Mouse (Mus musculus) CH12.LX (cell line): ENCODE results near the gene Mvp. TPM values are rescaled to one million over a fixed set of nuclear protein-coding genes. Genes with fewer than 3 reads are reported as not detected.

Experiments
- DNase-seq: peaks from one replicate; pipeline ENCODE4 v3.0.0-alpha.2; 2013; ENCODE audit errors: extremely low read depth
- H3K27ac ChIP-seq: 2 replicates; pipeline ENCODE4 v1.5.1; 2012; ENCODE audit warnings: low read depth, mild to moderate bottlenecking, control low read depth, moderate library complexity; ENCODE audit not compliant: insufficient read depth
- H3K27me3 ChIP-seq: replicated peaks from 2 replicates; pipeline ENCODE3; 2012; ENCODE audit warnings: inconsistent platforms
- H3K36me3 ChIP-seq, 2 experiments: replicated peaks in 1 of 2; 2 replicates each; pipeline versions ENCODE3 to v1.6.1; 2012; ENCODE audit warnings: inconsistent platforms in 1 of 2, low read length in 1 of 2, mild to moderate bottlenecking in 1 of 2, mixed read lengths in 1 of 2, moderate library complexity in 1 of 2; ENCODE audit not compliant: control insufficient read depth in 1 of 2, insufficient read depth in 1 of 2
- H3K4me1 ChIP-seq, 2 experiments: 2 replicates each; pipeline ENCODE4 v1.6.1; 2012; ENCODE audit warnings: inconsistent platforms in 1 of 2, moderate library complexity in 1 of 2; ENCODE audit not compliant: insufficient read depth in 2 of 2, control insufficient read depth in 1 of 2
- H3K4me2 ChIP-seq: 2 replicates; pipeline ENCODE4 v1.6.1; 2012; ENCODE audit warnings: low read depth, mild to moderate bottlenecking, control low read depth; ENCODE audit not compliant: poor library complexity, insufficient read depth, severe bottlenecking
- H3K4me3 ChIP-seq, 3 experiments: fragments of 150-350 bp in 1 of 3; sonication (generic) in 1 of 3; replicated peaks in 1 of 3; 2 replicates each; pipeline versions ENCODE3 to v1.5.1; 2011 to 2012; ENCODE audit warnings: low read depth in 2 of 3, low read length in 2 of 3, mild to moderate bottlenecking in 2 of 3, moderate library complexity in 2 of 3, control low read depth in 1 of 3, improper control_type of control experiment in 1 of 3, inconsistent platforms in 1 of 3, mixed read lengths in 1 of 3; ENCODE audit not compliant: poor library complexity in 1 of 3
- H3K79me2 ChIP-seq: replicated peaks from 2 replicates; pipeline ENCODE4 v1.6.1; 2012; ENCODE audit warnings: mild to moderate bottlenecking, moderate library complexity; ENCODE audit not compliant: control insufficient read depth, poor library complexity, insufficient read depth, severe bottlenecking; ENCODE audit errors: extremely low read depth
- H3K9ac ChIP-seq: 2 replicates; pipeline ENCODE4 v1.6.1; 2012; ENCODE audit warnings: low read depth, mild to moderate bottlenecking, control low read depth, moderate library complexity; ENCODE audit not compliant: insufficient read depth
- H3K9me3 ChIP-seq: replicated peaks from 2 replicates; pipeline ENCODE3; 2012; ENCODE audit warnings: low read length, inconsistent platforms, mixed read lengths
- CHD2 ChIP-seq: IDR thresholded peaks from 2 replicates; pipeline ENCODE4 v1.6.1; 2011; ENCODE audit warnings: low read length, improper control_type of control experiment
- E2F4 ChIP-seq: IDR thresholded peaks from 2 replicates; pipeline ENCODE4 v1.6.1; 2011; ENCODE audit warnings: low read depth, low read length, improper control_type of control experiment; ENCODE audit not compliant: insufficient replicate concordance
- ELF1 ChIP-seq: IDR thresholded peaks from 2 replicates; pipeline ENCODE4 v1.6.1; 2014; ENCODE audit warnings: low read depth, mild to moderate bottlenecking, inconsistent platforms, low read length, improper control_type of control experiment
- ETS1 ChIP-seq: conservative IDR thresholded peaks from 2 replicates; pipeline ENCODE4 v1.6.1; 2012; ENCODE audit warnings: low read depth, mild to moderate bottlenecking, inconsistent platforms, low read length, improper control_type of control experiment, moderate library complexity
- GABPA ChIP-seq: IDR thresholded peaks from 2 replicates; pipeline ENCODE4 v1.6.1; 2012; ENCODE audit warnings: low read depth, low read length, improper control_type of control experiment, inconsistent platforms; ENCODE audit not compliant: insufficient replicate concordance
- HCFC1 ChIP-seq: IDR thresholded peaks from 2 replicates; pipeline ENCODE4 v1.6.1; 2012; ENCODE audit warnings: low read depth, mild to moderate bottlenecking, inconsistent platforms, low read length, improper control_type of control experiment
- IRF4 ChIP-seq: IDR thresholded peaks from 2 replicates; pipeline ENCODE4 v1.6.1; 2014; ENCODE audit warnings: low read depth, mild to moderate bottlenecking, inconsistent platforms, low read length, improper control_type of control experiment
- KAT2A ChIP-seq: IDR thresholded peaks from 2 replicates; pipeline ENCODE4 v1.6.1; 2012; ENCODE audit warnings: low read length, improper control_type of control experiment, inconsistent platforms; ENCODE audit not compliant: insufficient replicate concordance
- MAX ChIP-seq: IDR thresholded peaks from 2 replicates; pipeline ENCODE4 v1.6.1; 2011; ENCODE audit warnings: low read length, improper control_type of control experiment
- MAZ ChIP-seq: IDR thresholded peaks from 2 replicates; pipeline ENCODE4 v1.6.1; 2012; ENCODE audit warnings: low read depth, mild to moderate bottlenecking, inconsistent platforms, low read length, improper control_type of control experiment, moderate library complexity
- MEF2A ChIP-seq: IDR thresholded peaks from 2 replicates; pipeline ENCODE4 v1.6.1; 2014; ENCODE audit warnings: low read depth, mild to moderate bottlenecking, inconsistent platforms, low read length, improper control_type of control experiment, borderline replicate concordance
- MYC ChIP-seq: IDR thresholded peaks from 2 replicates; pipeline ENCODE4 v1.6.1; 2011; ENCODE audit warnings: low read depth, mild to moderate bottlenecking, improper control_type of control experiment, low read length
- NELFE ChIP-seq: IDR thresholded peaks from 2 replicates; pipeline ENCODE4 v1.6.1; 2011; ENCODE audit warnings: low read depth, low read length, improper control_type of control experiment
- NRF1 ChIP-seq: IDR thresholded peaks from 2 replicates; pipeline ENCODE4 v1.6.1; 2014; ENCODE audit warnings: low read depth, mild to moderate bottlenecking, inconsistent platforms, low read length, improper control_type of control experiment, moderate library complexity
- POLR2A ChIP-seq: IDR thresholded peaks from 2 replicates; pipeline ENCODE4 v1.6.1; 2011; ENCODE audit warnings: low read depth, mild to moderate bottlenecking, improper control_type of control experiment, low read length
- POLR2AphosphoS2 ChIP-seq: IDR thresholded peaks from 2 replicates; pipeline ENCODE4 v1.6.1; 2011; ENCODE audit warnings: low read depth, low read length, improper control_type of control experiment
- RAD21 ChIP-seq: IDR thresholded peaks from 2 replicates; pipeline ENCODE4 v1.6.1; 2011; ENCODE audit warnings: low read depth, mild to moderate bottlenecking, low read length, improper control_type of control experiment, moderate library complexity
- SIN3A ChIP-seq: IDR thresholded peaks from 2 replicates; pipeline ENCODE4 v1.6.1; 2012; ENCODE audit warnings: low read length, improper control_type of control experiment, inconsistent platforms
- TBP ChIP-seq: conservative IDR thresholded peaks from 2 replicates; pipeline ENCODE4 v1.6.1; 2011; ENCODE audit warnings: low read depth, low read length, improper control_type of control experiment
- TCF12 ChIP-seq: IDR thresholded peaks from 2 replicates; pipeline ENCODE4 v1.6.1; 2014; ENCODE audit warnings: low read depth, mild to moderate bottlenecking, inconsistent platforms, low read length, improper control_type of control experiment
- USF1 ChIP-seq: IDR thresholded peaks from 2 replicates; pipeline ENCODE4 v1.6.1; 2014; ENCODE audit warnings: low read depth, mild to moderate bottlenecking, inconsistent platforms, low read length, improper control_type of control experiment
- USF2 ChIP-seq: conservative IDR thresholded peaks from 2 replicates; pipeline ENCODE4 v1.6.1; 2011; ENCODE audit warnings: low read depth, low read length, improper control_type of control experiment
- ZMIZ1 ChIP-seq: IDR thresholded peaks from 2 replicates; pipeline ENCODE4 v1.6.1; 2012; ENCODE audit warnings: low read depth, mild to moderate bottlenecking, inconsistent platforms, low read length, improper control_type of control experiment
- dilution Hi-C: fragments of 300-500 bp; cut with MboI; formaldehyde crosslinking; loops from 2 replicates; pipeline ENCODE4 v1.14.3; 2020; ENCODE audit warnings: low sequenced_read_pairs; ENCODE audit not compliant: extremely low pct_unique_long_range_greater_than_20kb, extremely low pct_ligation_motif_present
- in situ Hi-C: fragments of 300-500 bp; cut with MboI; formaldehyde crosslinking; loops from 3 replicates; pipeline ENCODE4 v1.14.3; 2019; ENCODE audit warnings: low sequenced_read_pairs, low pct_ligation_motif_present, low pct_unique_long_range_greater_than_20kb, mixed read lengths
- polyA plus RNA-seq: library from polyadenylated mRNA; unstranded; fragments of >175 nt; gene quantifications from 2 replicates; pipeline ENCODE4 v1.2.1, GENCODE M21; 2012; ENCODE audit warnings: low read depth; ENCODE audit not compliant: insufficient read length
- total RNA-seq, 2 experiments: library from RNA; depleted of rRNA; stranded (reverse); fragments of 300-350 nt in 1 of 2; fragments of >200 nt in 1 of 2; gene quantifications; 2 replicates each; pipeline ENCODE4 v1.2.3; 2012 to 2014

Mvp gene
- total and polyA plus RNA-seq, 3 experiments, result 33.3 to 53.7 (median 52.1) TPM

DNA sequence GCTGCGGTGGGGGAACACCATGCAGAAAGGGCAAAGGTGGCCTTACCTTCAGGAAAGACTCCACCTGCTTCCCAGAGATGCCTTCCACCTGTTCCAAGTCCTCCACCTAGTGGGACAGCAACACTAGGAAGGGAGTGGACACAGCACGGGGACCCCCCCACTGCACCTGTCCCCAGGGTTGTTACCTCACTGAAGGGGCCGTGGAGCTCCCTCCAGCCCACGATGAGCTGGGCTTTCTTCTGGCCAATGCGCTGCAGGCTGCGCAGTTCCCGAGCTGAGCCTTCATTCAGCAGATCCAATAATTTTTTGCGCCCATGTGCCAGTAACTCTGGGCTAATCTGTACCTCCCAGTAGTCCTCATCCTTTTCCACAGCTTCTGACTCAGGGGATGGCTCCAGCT is 13.5 kb upstream of the Mvp start:
- in situ Hi-C loops, result no loop called here
- Histone ChIP-seq H3K79me2 (peaks cover 22% of the 10 kb centered on the region), H3K27ac (peak overlapping the region; percentile 84), H3K4me2 (peak overlapping the region; percentile 72), H3K36me3 (peaks cover 47 to 74% of the 10 kb centered on the region in 2 experiments)
- dilution Hi-C loops, result no loop called here
- TF ChIP-seq NRF1, result no peak
- TF ChIP-seq, all 38 proteins: peak for 0
- no peak for DNase-seq
- no peaks in the 10 kb centered on the region for H3K9me3 ChIP-seq
- peak overlapping the region; percentile 58 to 80 (median 71) for H3K4me3 ChIP-seq
- peaks cover 14 to 23% of the 10 kb centered on the region in 2 experiments for H3K4me1 ChIP-seq
- H3K27me3 ChIP-seq, result no peaks in the 10 kb centered on the region
- peak overlapping the region; percentile 87 for H3K9ac ChIP-seq

DNA sequence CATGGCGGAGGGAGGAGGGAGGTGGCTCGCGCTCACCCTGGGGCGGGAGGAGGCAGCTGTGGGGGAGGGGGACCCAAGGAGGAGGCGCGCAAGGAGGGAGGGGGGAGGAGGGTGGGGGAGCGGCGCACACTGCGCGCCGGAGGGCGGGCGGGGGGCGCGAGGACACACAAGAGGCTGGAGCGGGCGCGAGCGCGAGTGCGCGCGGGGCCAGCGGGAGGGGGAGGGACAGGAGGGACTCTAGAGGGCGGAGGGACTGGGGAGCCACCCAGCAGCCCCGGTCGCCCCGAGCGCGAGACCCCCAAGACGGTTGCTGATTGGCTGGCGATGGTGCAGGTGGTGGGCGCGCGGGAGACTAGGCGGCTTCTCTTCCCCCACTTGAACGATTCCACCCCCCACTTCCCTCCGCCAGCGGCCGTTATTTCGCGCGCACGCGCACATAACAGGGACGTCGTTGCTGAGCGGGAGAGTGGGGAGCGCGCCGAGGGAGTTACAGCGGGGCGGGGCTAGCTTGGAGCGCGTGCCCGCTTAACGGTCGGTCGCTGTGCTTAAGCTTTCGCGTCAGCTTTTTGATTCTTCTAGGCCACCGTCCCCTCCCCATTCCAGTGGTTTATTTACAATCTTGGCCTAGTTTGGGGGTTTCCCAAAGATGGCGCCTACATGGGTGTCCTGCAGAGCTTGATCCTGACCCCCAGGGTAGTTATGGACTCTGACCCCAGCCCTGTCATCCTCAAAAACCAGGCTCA is 12.7 kb upstream of the Mvp start, which contains the start of gene Maz:
Gene Maz, minus strand, starts transcription at position 54 of the 743 bp plus-strand sequence.
- no peaks in the 10 kb centered on the region for H3K9me3 ChIP-seq
- peaks cover 22% of the 10 kb centered on the region for H3K79me2 ChIP-seq
- TF ChIP-seq USF1, result no peak
- peak; percentile 72 for TF ChIP-seq POLR2A
- peak; percentile 72 for TF ChIP-seq MAX
- peak; percentile 85 for TF ChIP-seq HCFC1
- peak; percentile 85 for TF ChIP-seq NRF1
- TF ChIP-seq ZMIZ1, result peak; percentile 75; the same call in 1 of the 2 replicates
- TF ChIP-seq CHD2, result peak; percentile 75
- TF ChIP-seq GABPA, result no peak
- peak; percentile 96 for TF ChIP-seq SIN3A
- TF ChIP-seq IRF4, result peak; percentile 71
- TF ChIP-seq E2F4, result peak; percentile 83; the same call in 1 of the 2 replicates
- peak; percentile 52; the same call in 1 of the 2 replicates for TF ChIP-seq NELFE
- TF ChIP-seq MYC, result peak; percentile 86
- 0 out of 2 replicates have a peak, but pooled peaks have one; percentile 41 for TF ChIP-seq ETS1
- no peak for TF ChIP-seq USF2
- 0 out of 2 replicates have a peak, but pooled peaks have one; percentile 39 for TF ChIP-seq TBP
- peak; percentile 96 for TF ChIP-seq POLR2AphosphoS2
- TF ChIP-seq ELF1, result peak; percentile 64; the same call in 1 of the 2 replicates
- no peak for TF ChIP-seq KAT2A
- no peak for TF ChIP-seq RAD21
- peak; percentile 99 for TF ChIP-seq MAZ
- peak; percentile 78; the same call in 1 of the 2 replicates for TF ChIP-seq TCF12
- peak; percentile 81; the same call in 1 of the 2 replicates for TF ChIP-seq MEF2A
- H3K9ac ChIP-seq, result peak within 1 kb of the TSS; percentile 99
- peak within 1 kb of the TSS; percentile 72 for H3K4me2 ChIP-seq
- H3K4me1 ChIP-seq, result peaks cover 17 to 30% of the 10 kb centered on the region in 2 experiments
- peak within 1 kb of the TSS; percentile 93 for H3K27ac ChIP-seq
- dilution Hi-C loops, result no loop called here
- in situ Hi-C loops, result no loop called here
- H3K4me3 ChIP-seq, result peak within 1 kb of the TSS; percentile 76 to 80 (median 78)
- no peaks in the 10 kb centered on the region for H3K27me3 ChIP-seq
- H3K36me3 ChIP-seq, result peaks cover 47 to 74% of the 10 kb centered on the region in 2 experiments
- DNase-seq, result peak; percentile 98
